Mouse (Mus musculus) olfactory bulb, adult 2 months (tissue): ENCODE results near the gene Nova1. TPM values are rescaled to one million over a fixed set of nuclear protein-coding genes. Genes with fewer than 3 reads are reported as not detected.

Experiments
- H3K27ac ChIP-seq: fragments of 200-500 bp; 2 replicates; pipeline ENCODE4 v1.5.1; 2012; ENCODE audit warnings: low read depth, low read length; ENCODE audit not compliant: insufficient read depth
- H3K4me1 ChIP-seq: fragments of 200-500 bp; 2 replicates; pipeline ENCODE4 v1.6.1; 2012; ENCODE audit warnings: low read length; ENCODE audit not compliant: control insufficient read depth, insufficient read depth
- H3K4me3 ChIP-seq: fragments of 200-500 bp; 2 replicates; pipeline ENCODE4 v1.5.1; 2012; ENCODE audit warnings: mild to moderate bottlenecking, low read depth, low read length, moderate library complexity; ENCODE audit not compliant: insufficient read depth
- CTCF ChIP-seq: fragments of 200-500 bp; IDR thresholded peaks from 2 replicates; pipeline ENCODE4 v1.5.1; 2012; ENCODE audit warnings: low read depth, mild to moderate bottlenecking, low read length, moderate library complexity; ENCODE audit not compliant: insufficient read depth
- POLR2A ChIP-seq: fragments of 200-500 bp; IDR thresholded peaks from 2 replicates; pipeline ENCODE4 v1.6.1; 2012; ENCODE audit warnings: mild to moderate bottlenecking, low read depth, low read length, moderate library complexity; ENCODE audit not compliant: insufficient read depth
- WGBS: fragments of 180-500 bp; shearing (Covaris S2); methylation state at CpG from one replicate; pipeline ENCODE4 v1.1.7; 2018; 5-methylcytosine and 5-hydroxymethylcytosine counted together
- polyA plus RNA-seq: library from polyadenylated mRNA; stranded (reverse); fragments of >200 nt; gene quantifications from 2 replicates; pipeline ENCODE4 v1.2.4, GENCODE M21; 2012; ENCODE audit warnings: low replicate concordance; ENCODE audit not compliant: missing spikeins, insufficient read depth, insufficient read length

Nova1 gene
- polyA plus RNA-seq, 1 experiment = not detected

DNA sequence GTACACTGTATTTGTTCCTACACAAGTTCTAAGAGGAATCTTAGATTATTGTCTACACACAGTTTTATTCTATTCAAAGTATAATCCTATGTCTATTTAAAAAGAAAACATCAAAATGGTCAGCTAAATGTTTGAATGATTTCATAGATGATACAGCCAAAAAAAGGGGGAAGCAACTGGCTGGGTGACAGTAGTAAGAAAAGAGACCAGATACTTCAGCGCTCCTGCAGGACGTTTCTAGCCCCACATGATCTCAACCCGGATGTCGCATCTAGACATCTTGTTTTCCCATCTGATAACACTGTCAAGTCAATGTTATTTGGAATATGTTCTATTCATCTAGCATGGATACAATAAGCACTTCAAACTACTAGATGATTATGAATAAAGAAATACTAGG, 99.7 kb downstream of the Nova1 start:
- Histone ChIP-seq H3K4me3 (no peak overlapping the region), H3K4me1 (no peaks in the 10 kb centered on the region), H3K27ac (no peak overlapping the region)
- 94% methylated on average over 4 of the region's 4 CpGs for WGBS
- TF ChIP-seq POLR2A (no peak), CTCF (no peak)

DNA sequence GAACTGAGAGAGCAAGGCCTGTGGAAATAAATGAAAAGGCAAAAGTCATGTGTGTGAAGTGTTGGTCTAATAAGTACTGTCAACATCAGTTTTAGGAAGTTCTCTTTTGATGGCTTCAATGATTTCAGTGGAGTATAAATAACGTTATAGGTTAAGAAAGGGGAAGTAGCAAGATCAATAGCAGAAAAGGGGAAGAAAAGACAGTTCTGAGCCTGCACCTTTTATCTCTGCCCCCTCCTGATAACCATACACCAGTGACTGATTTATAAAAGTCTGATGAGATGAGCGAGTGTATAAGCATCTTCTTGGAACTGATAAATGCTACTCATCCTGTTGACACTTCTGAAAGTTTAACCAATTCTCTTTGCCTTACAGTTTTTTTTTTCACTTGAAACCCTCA, 108.6 kb downstream of the Nova1 start:
- TF ChIP-seq CTCF (no peak), POLR2A (no peak)
- 92% methylated on average over 2 of the region's 2 CpGs for WGBS
- no peaks in the 10 kb centered on the region for H3K4me1 ChIP-seq
- no peak overlapping the region for H3K27ac ChIP-seq
- no peak overlapping the region for H3K4me3 ChIP-seq

DNA sequence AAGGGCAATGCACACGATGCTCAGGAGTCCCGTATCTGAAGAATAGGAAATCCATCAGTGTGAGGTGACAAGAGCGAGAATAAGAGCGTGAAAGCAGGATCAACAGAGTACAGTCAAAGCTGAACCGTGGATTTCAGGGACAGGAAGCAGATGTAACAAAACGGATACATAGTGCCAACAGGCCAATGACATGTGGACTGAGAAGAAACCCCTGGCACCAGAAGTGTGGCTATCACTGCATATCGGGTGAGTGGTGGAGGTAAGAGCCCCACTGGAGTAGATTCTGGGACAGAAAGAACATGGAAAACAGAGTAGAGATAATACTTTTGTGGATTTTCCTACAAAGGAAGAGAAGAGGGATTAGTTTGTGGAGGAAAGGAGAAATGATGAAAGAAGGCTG, 109.3 kb downstream of the Nova1 start:
- WGBS = 91% methylated on average over 7 of the region's 7 CpGs
- no peaks in the 10 kb centered on the region for H3K4me1 ChIP-seq
- H3K27ac ChIP-seq = no peak overlapping the region
- H3K4me3 ChIP-seq = no peak overlapping the region
- TF ChIP-seq POLR2A (no peak), CTCF (no peak)

DNA sequence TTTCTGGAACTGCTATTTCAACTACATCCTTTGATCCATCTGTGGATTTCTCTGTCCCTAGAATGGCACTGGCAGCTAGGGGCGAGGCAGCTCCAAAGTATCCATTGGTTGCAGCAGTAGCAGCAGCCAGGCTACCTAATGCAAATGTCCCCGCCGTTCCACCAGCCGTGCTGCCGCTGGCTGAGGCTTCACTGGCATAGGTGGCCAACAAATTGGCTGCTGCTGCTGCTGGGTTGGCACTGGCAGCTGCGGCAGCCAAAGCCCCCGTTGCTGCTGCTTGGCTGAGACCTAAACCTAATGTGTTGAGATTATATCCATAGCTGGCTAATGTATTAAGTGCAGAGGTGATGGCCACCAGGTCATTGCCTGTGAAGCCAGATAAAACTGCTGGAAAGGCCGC, 118.5 kb downstream of the Nova1 start:
- Histone ChIP-seq H3K4me3 (no peak overlapping the region), H3K4me1 (no peaks in the 10 kb centered on the region), H3K27ac (no peak overlapping the region)
- no peak for TF ChIP-seq POLR2A
- no peak for TF ChIP-seq CTCF
- WGBS = 61% methylated on average over 8 of the region's 8 CpGs

DNA sequence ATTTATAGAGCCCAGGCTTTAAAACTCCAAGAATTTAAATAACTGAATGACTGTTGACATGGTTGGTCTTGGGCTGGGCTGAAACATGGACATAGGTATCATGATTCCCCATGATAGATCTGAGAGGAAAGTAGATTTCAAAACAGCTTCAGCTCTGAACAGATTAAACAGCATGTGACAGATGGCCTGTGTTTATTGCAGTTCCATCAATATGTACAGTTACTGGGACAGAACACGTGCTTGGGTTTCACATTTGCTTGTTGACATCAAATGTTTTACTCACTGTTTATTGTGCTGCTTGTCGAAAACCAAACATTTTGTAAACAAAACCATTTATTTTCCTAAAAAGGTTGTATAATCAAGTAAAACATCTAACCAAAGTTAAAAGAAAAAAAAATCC, 142.4 kb downstream of the Nova1 start:
- no peak overlapping the region for H3K4me3 ChIP-seq
- H3K4me1 ChIP-seq = no peaks in the 10 kb centered on the region
- no peak overlapping the region for H3K27ac ChIP-seq
- TF ChIP-seq CTCF (no peak), POLR2A (no peak)
- 79% methylated on average over 2 of the region's 2 CpGs for WGBS

DNA sequence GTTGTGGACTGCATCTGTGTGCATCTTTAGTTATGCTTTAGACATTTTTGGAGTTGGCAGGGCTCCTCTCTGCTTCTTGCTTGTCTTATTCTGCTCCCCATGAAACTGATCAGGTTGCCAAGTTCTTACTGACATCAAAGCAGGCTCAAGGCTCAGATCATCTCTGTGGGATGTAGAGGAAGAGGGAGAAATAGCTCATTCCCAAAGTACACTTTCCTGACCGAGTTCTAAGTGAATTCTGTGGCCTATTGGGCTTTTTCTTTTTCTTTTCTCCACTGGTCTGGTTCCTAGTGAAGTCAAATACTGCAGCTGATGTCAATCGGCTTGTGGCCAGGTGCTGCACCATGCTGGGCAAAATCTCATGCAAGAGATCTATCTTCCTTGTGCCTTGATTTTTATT, 152.0 kb downstream of the Nova1 start:
- H3K4me1 ChIP-seq = no peaks in the 10 kb centered on the region
- whole genome bisulfite sequencing = 60% methylated on average over 2 of the region's 2 CpGs
- no peak overlapping the region for H3K4me3 ChIP-seq
- no peak for TF ChIP-seq POLR2A
- TF ChIP-seq CTCF = no peak
- no peak overlapping the region for H3K27ac ChIP-seq

DNA sequence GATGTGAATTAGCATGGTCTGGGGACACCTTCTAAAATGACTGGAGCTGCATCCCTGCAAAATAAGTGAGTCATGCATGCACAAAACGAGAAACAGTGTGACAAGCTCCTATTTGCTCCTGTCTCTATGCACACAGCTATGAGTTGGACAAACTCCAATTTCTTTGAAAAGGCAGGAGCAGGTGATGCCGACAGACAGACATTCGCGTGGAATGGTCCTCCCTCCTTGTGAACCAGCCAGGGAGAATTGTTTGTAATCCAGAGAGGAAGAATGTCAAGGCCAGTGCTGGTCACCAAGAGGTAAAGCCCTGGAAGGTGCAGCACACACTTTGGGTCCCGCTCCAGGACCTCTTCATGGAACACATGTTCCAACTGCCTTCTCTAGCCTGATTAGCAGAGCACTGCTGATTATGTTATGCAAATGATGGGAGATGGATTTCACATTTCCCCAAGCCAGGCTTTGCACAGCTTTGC, 172.6 kb downstream of the Nova1 start:
- no peak overlapping the region for H3K27ac ChIP-seq
- no peak overlapping the region for H3K4me3 ChIP-seq
- 42% methylated on average over 5 of the region's 5 CpGs for WGBS

DNA sequence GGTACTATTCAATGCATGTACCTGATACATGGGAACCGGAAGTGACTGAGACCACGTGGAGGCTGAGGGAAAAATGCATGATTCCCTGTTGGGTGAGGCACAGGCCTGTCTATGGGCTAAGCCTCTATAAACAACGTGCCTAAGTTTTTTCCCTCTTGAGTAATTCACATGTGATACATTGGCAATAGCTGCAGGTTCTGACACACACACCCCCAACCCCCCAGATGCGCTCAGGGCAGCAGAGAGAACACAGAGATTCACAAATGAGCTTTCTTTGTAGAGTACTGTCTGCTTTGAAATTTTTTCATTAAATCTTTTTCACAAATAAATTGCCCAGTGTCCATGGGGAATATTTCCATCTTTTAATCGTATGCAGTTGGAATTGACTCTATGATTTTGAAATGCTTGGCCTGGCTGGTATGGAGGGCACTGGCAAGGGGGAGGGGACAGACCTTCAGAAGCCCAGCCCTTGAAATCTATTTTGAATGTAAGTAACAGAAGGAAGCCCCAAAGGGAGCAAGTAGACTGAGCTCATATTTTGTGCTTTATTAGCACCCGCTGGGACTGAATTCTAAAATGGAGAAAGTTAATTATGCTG, 173.3 kb downstream of the Nova1 start:
- Histone ChIP-seq H3K4me3 (no peak overlapping the region), H3K4me1 (0 out of 2 replicates have a peak, but pooled peaks cover 2% of the 10 kb centered on the region), H3K27ac (no peak overlapping the region)
- WGBS = 82% methylated on average over 6 of the region's 6 CpGs
- TF ChIP-seq CTCF = no peak
- no peak for TF ChIP-seq POLR2A

More for the DNA sequence above, 172.6 kb downstream of the Nova1 start:
- TF ChIP-seq POLR2A (no peak), CTCF (no peak)
- H3K4me1 ChIP-seq = 0 out of 2 replicates have a peak, but pooled peaks cover 2% of the 10 kb centered on the region
